Mouse (Mus musculus): ENCODE results near the gene Rnase12.

- TF ChIP-seq CTCF (IDR thresholded peaks at IDR 0.05; ENCODE audit: insufficient read depth, low read length) (peak; percentile 83), POLR2A (IDR thresholded peaks at IDR 0.05; ENCODE audit: borderline replicate concordance, extremely low read depth, low read depth, low read length) (no peak)
Observed at GRCm38 (mm10) chr14:51103217-51103616, 45.8 kb upstream of the Rnase12 start.
